Mouse (Mus musculus) E14TG2a.4 (cell line): ENCODE measurements at regions not wholly inside any gene's neighbourhood (a gene's known extent, or its start where the extent isn't known, plus 50 kb on each side); places are given as distances from the start of the nearest gene placed in this dataset.

Experiments
- CTCF ChIP-seq: conservative IDR thresholded peaks from 2 replicates; pipeline ENCODE4 v1.5.1; 2014; ENCODE audit warnings: low read length
- NANOG ChIP-seq: IDR thresholded peaks from 2 replicates; pipeline ENCODE4 v1.6.1; 2014; ENCODE audit warnings: borderline replicate concordance, low read length, mixed read lengths
- POU5F1 ChIP-seq: IDR thresholded peaks from 2 replicates; pipeline ENCODE4 v1.6.1; 2014; ENCODE audit warnings: low read length, borderline replicate concordance

- TF ChIP-seq CTCF, result no peak
- no peak for TF ChIP-seq POU5F1
- TF ChIP-seq NANOG, result no peak
These were observed 174.9 kb upstream of the Prep start for GRCm38 (mm10) chr10:44892124-44892523.
